Mouse (Mus musculus): ENCODE results near the gene Pfn5. TPM values are rescaled to one million over a fixed set of nuclear protein-coding genes. Genes with fewer than 3 reads are reported as not detected.

Pfn5 gene
- not detected in 2 replicates for polyA plus RNA-seq (2015; fragmentation: Nextera tagmentation; extraction: Ambion mirVana)

GRCm38 (mm10) chrX:95557887-95558286, at the start of gene Pfn5, which contains the start of gene Asb12:
Gene Pfn5, plus strand, starts transcription at chrX:95558104.
Gene Asb12, minus strand, starts transcription at chrX:95557987.

Other genes with a start within 250 kb of the Pfn5 start
- 13.1 and 14.0 TPM in 2 replicates for gene Amer1, start 113.2 kb upstream of the Pfn5 start, polyA plus RNA-seq (2015; fragmentation: Nextera tagmentation; extraction: Ambion mirVana)
- gene Asb12, start 117 bp upstream of the Pfn5 start, polyA plus RNA-seq (2015; fragmentation: Nextera tagmentation; extraction: Ambion mirVana) = 0.28 TPM in 1 of 2 replicates, not detected in the other
- 42.1 and 45.1 TPM in 2 replicates for gene Zc4h2, start 100.4 kb downstream of the Pfn5 start, polyA plus RNA-seq (2015; fragmentation: Nextera tagmentation; extraction: Ambion mirVana)
- gene Zc3h12b, start 153.6 kb downstream of the Pfn5 start, polyA plus RNA-seq (2015; fragmentation: Nextera tagmentation; extraction: Ambion mirVana) = 4.3 TPM in 2 replicates

Measured in neural tube, postnatal 0 days (tissue).